Mouse (Mus musculus) C2C12 (cell line): Measurements from ENCODE around the gene Zfp446.

ENCODE experiments used
- CEBPB ChIP-seq: IDR thresholded peaks from one replicate; pipeline ENCODE4 v1.6.1; 2011; ENCODE audit warnings: low read depth, mild to moderate bottlenecking, control low read depth, moderate library complexity
- CTCF ChIP-seq: IDR thresholded peaks from one replicate; pipeline ENCODE4 v1.5.1; 2011; ENCODE audit not compliant: control insufficient read depth, insufficient read depth, insufficient read length
- FOSL1 ChIP-seq: IDR thresholded peaks from one replicate; pipeline ENCODE4 v1.8.0; 2011; ENCODE audit warnings: mild to moderate bottlenecking, low read length; ENCODE audit not compliant: poor library complexity, insufficient read depth, severe bottlenecking
- MAX ChIP-seq: IDR thresholded peaks from one replicate; pipeline ENCODE4 v1.6.1; 2011; ENCODE audit warnings: mild to moderate bottlenecking, control low read depth
- MYOD1 ChIP-seq: IDR thresholded peaks from one replicate; pipeline ENCODE4 v1.6.1; 2011; ENCODE audit warnings: low read depth; ENCODE audit not compliant: control insufficient read depth, insufficient read length

GRCm38 (mm10) chr7:13006531-13006930 is 28.9 kb downstream of the Zfp446 start:
- TF ChIP-seq MAX (no peak), CTCF (no peak), FOSL1 (no peak), CEBPB (no peak), MYOD1 (no peak)
